ENCODE assay signal across 10 mouse cellular contexts in the genomic region with DNA sequence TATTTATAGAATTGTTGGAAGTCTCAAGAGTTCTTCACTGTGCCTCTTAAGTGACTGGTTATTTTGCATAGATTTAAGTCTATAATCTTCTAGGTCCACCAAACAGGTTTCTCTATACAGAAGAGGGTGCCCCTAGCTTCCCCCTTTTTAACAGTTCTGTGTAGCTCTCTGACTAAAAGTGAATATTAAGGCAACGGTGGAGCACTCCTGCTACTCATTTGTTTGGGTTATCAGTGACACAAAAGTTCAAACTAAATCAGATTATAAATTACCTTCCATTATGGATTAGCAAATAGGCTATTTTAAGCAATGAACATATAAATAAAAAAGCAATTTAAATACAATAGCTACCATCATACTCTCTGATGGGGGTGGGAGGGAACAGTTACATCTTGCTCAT.
"Had no signal": no experiment of that assay in that cellular context is flagged by ENCODE, and none has a peak within 500 bp of the region (broad histone marks: within the 10 kb centered on the region; RNA-seq: fewer than 3 reads in every experiment).

No protein-coding gene starts in this region.

- H3K4me3 ChIP-seq: midbrain, embryonic 10.5 days; midbrain, embryonic 13.5 days; midbrain, embryonic 15.5 days; neural tube, embryonic 12.5 days had no signal

- DNase-seq: lung, adult 18-20 months; lung, embryonic 14.5 days; lung, postnatal 10 days; lung, postnatal 4 days; right cerebral cortex, postnatal 14 days had no signal

- H3K4me1 ChIP-seq: midbrain, embryonic 10.5 days; midbrain, embryonic 13.5 days; midbrain, embryonic 15.5 days; neural tube, embryonic 12.5 days had no signal

- H3K9me3 ChIP-seq: midbrain, embryonic 10.5 days; midbrain, embryonic 13.5 days; midbrain, embryonic 15.5 days; neural tube, embryonic 12.5 days had no signal

- H3K27ac ChIP-seq: liver, embryonic 14.5 days; midbrain, embryonic 10.5 days; midbrain, embryonic 13.5 days; midbrain, embryonic 15.5 days; neural tube, embryonic 12.5 days had no signal

- H3K36me3 ChIP-seq: midbrain, embryonic 10.5 days; midbrain, embryonic 13.5 days; midbrain, embryonic 15.5 days; neural tube, embryonic 12.5 days had no signal

- H3K4me2 ChIP-seq: lung, embryonic 14.5 days; midbrain, embryonic 13.5 days; midbrain, embryonic 15.5 days; neural tube, embryonic 12.5 days had no signal

- H3K9ac ChIP-seq: liver, embryonic 14.5 days; lung, embryonic 14.5 days; midbrain, embryonic 13.5 days; midbrain, embryonic 15.5 days; neural tube, embryonic 12.5 days had no signal

- H3K27me3 ChIP-seq: midbrain, embryonic 13.5 days; midbrain, embryonic 15.5 days; neural tube, embryonic 12.5 days had no signal

- ATAC-seq: midbrain, embryonic 13.5 days; midbrain, embryonic 15.5 days had no signal
